ENCODE assay signal across 21 mouse cellular contexts in genomic region chr5:5296773-5297172, GRCm38 (mm10).
DNase-seq lines count a peak whose midpoint lies in the region; ATAC-seq and TF ChIP-seq lines count a peak whose summit lies in the region.
"Had no signal": no experiment of that assay in that cellular context is flagged by ENCODE, and none has a peak within 500 bp of the region (broad histone marks: within the 10 kb centered on the region; RNA-seq: fewer than 3 reads in every experiment).

No protein-coding gene starts in this region.

- no peaks in the 10 kb centered on the region for H3K4me1 ChIP-seq in hindbrain, postnatal 0 days (ENCODE audit: insufficient read depth, low read length)
- H3K4me1 ChIP-seq in hindbrain, embryonic 16.5 days (ENCODE audit: control insufficient read depth, insufficient read depth, low read depth, low read length): no peaks in the 10 kb centered on the region; the same call in 1 of the 2 replicates
- peaks cover 17% of the 10 kb centered on the region for H3K4me1 ChIP-seq in lung, adult 2 months (ENCODE audit: control insufficient read depth, insufficient read depth, low read length)
- peaks cover 2 to 8% of the 10 kb centered on the region in 2 experiments; a peak in 2 of 4 replicates for H3K4me1 ChIP-seq in CH12.LX (ENCODE audit: control insufficient read depth in 1 of 2, insufficient read depth in 2 of 2)
- H3K4me1 ChIP-seq: embryonic facial prominence, embryonic 12.5 days; hindbrain, embryonic 12.5 days; neural tube, embryonic 15.5 days had no signal

- no peaks in the 10 kb centered on the region for H3K27me3 ChIP-seq in hindbrain, postnatal 0 days (ENCODE audit: insufficient read depth, low read length)
- H3K27me3 ChIP-seq in hindbrain, embryonic 16.5 days (replicated peaks; ENCODE audit: control insufficient read depth, insufficient read depth, low read length): no peaks in the 10 kb centered on the region
- no peaks in the 10 kb centered on the region for H3K27me3 ChIP-seq in CH12.LX (replicated peaks)
- H3K27me3 ChIP-seq: embryonic facial prominence, embryonic 12.5 days; hindbrain, embryonic 12.5 days; midbrain, embryonic 13.5 days; neural tube, embryonic 15.5 days had no signal

- TF ChIP-seq EP300 in CH12.LX (IDR thresholded peaks at IDR 0.05; ENCODE audit: low read length): no peak

- H3K9ac ChIP-seq in hindbrain, postnatal 0 days (replicated peaks; ENCODE audit: low read length): no peak overlapping the region
- H3K9ac ChIP-seq in hindbrain, embryonic 16.5 days (ENCODE audit: low read depth, low read length): no peak overlapping the region
- no peak overlapping the region for H3K9ac ChIP-seq in CH12.LX (ENCODE audit: insufficient read depth, low read depth)
- H3K9ac ChIP-seq: embryonic facial prominence, embryonic 12.5 days; hindbrain, embryonic 12.5 days; midbrain, embryonic 13.5 days; neural tube, embryonic 15.5 days had no signal

- TF ChIP-seq CTCF in hindbrain, postnatal 0 days (IDR thresholded peaks at IDR 0.05; ENCODE audit: low read depth): peak; percentile 44
- peak; percentile 7; the same call in 1 of the 2 replicates for TF ChIP-seq CTCF in lung, adult 2 months (IDR thresholded peaks at IDR 0.05; ENCODE audit: insufficient read depth, low read length)
- TF ChIP-seq CTCF in CH12.LX (conservative IDR thresholded peaks at IDR 0.05 in 1 of 2, IDR thresholded peaks at IDR 0.05 in 1 of 2; ENCODE audit: low read depth in 2 of 2, low read length in 2 of 2): peak in 1 of 2 experiments; percentile 47; a peak in 3 of 4 replicates

- H3K27ac ChIP-seq in hindbrain, postnatal 0 days: no peak overlapping the region
- H3K27ac ChIP-seq in hindbrain, embryonic 16.5 days (ENCODE audit: low read depth, low read length): no peak overlapping the region
- H3K27ac ChIP-seq in CH12.LX (ENCODE audit: insufficient read depth, low read depth): no peak overlapping the region
- H3K27ac ChIP-seq: embryonic facial prominence, embryonic 12.5 days; heart, embryonic 10.5 days; hindbrain, embryonic 12.5 days; midbrain, embryonic 13.5 days; neural tube, embryonic 15.5 days had no signal

- in situ Hi-C loops in CH12.LX (cut with MboI; ENCODE audit: low pct_ligation_motif_present, low pct_unique_long_range_greater_than_20kb, low sequenced_read_pairs): no loop called here

- no peaks in the 10 kb centered on the region for H3K36me3 ChIP-seq in hindbrain, postnatal 0 days (ENCODE audit: insufficient read depth, low read length)
- H3K36me3 ChIP-seq in hindbrain, embryonic 16.5 days (ENCODE audit: control insufficient read depth, insufficient read depth, low read length): no peaks in the 10 kb centered on the region
- no peaks in the 10 kb centered on the region for H3K36me3 ChIP-seq in CH12.LX (replicated peaks in 1 of 2; ENCODE audit: control insufficient read depth in 1 of 2, insufficient read depth in 1 of 2, low read length in 1 of 2)
- H3K36me3 ChIP-seq: heart, embryonic 10.5 days; hindbrain, embryonic 12.5 days; midbrain, embryonic 13.5 days; neural tube, embryonic 15.5 days had no signal

- TF ChIP-seq POLR2A in lung, adult 2 months (IDR thresholded peaks at IDR 0.05; ENCODE audit: borderline replicate concordance, extremely low read depth, low read depth, low read length): no peak
- no peak for TF ChIP-seq POLR2A in CH12.LX (IDR thresholded peaks at IDR 0.05; ENCODE audit: low read depth, low read length)

- ATAC-seq in hindbrain, postnatal 0 days: no peak
- ATAC-seq in hindbrain, embryonic 16.5 days: no peak
- ATAC-seq: forebrain, embryonic 14.5 days; midbrain, embryonic 13.5 days had no signal

- no peaks in the 10 kb centered on the region for H3K9me3 ChIP-seq in hindbrain, postnatal 0 days (ENCODE audit: low read length)
- H3K9me3 ChIP-seq in hindbrain, embryonic 16.5 days (ENCODE audit: control insufficient read depth, low read length): no peaks in the 10 kb centered on the region
- H3K9me3 ChIP-seq in CH12.LX (replicated peaks; ENCODE audit: low read length): no peaks in the 10 kb centered on the region
- H3K9me3 ChIP-seq: embryonic facial prominence, embryonic 12.5 days; heart, embryonic 10.5 days; hindbrain, embryonic 12.5 days; midbrain, embryonic 13.5 days; neural tube, embryonic 15.5 days had no signal

- TF ChIP-seq RAD21 in CH12.LX (IDR thresholded peaks at IDR 0.05; ENCODE audit: low read depth, low read length): peak; percentile 14

- peak; percentile 10 for DNase-seq in hindbrain, postnatal 0 days (ENCODE audit: low spot score)
- DNase-seq in lung, adult 2 months: no peak
- DNase-seq in lung, postnatal 36 days: no peak
- no peak for DNase-seq in CH12.LX (ENCODE audit: extremely low read depth)
- DNase-seq in lung, postnatal 10 days: peak; percentile 9
- no peak for DNase-seq in heart, adult 9 months (ENCODE audit: low spot score in 2 of 2)
- DNase-seq: adrenal gland, postnatal 14 days; B cell, adult 2 months; cerebellum, adult 9-11 months; gastrocnemius, postnatal 14 days; heart, postnatal 14 days; left cerebral cortex, postnatal 4 days; thymus, postnatal 4 days had no signal

- H3K4me3 ChIP-seq in hindbrain, postnatal 0 days (ENCODE audit: low read length): no peak overlapping the region
- H3K4me3 ChIP-seq in hindbrain, embryonic 16.5 days (ENCODE audit: low read length): no peak overlapping the region
- no peak overlapping the region for H3K4me3 ChIP-seq in lung, adult 2 months (replicated peaks; ENCODE audit: extremely low read depth, low read depth, low read length)
- no peak overlapping the region for H3K4me3 ChIP-seq in CH12.LX (replicated peaks in 1 of 3; ENCODE audit: low read depth in 2 of 3, low read length in 2 of 3, poor library complexity in 1 of 3)
- H3K4me3 ChIP-seq: embryonic facial prominence, embryonic 12.5 days; erythroblast, embryonic 14.5 days; heart, embryonic 10.5 days; hindbrain, embryonic 12.5 days; midbrain, embryonic 13.5 days; neural tube, embryonic 15.5 days had no signal

- no peaks in the 10 kb centered on the region for H3K79me2 ChIP-seq in CH12.LX (replicated peaks; ENCODE audit: control insufficient read depth, extremely low read depth, insufficient read depth, poor library complexity, severe bottlenecking)

- dilution Hi-C loops in CH12.LX (cut with MboI; ENCODE audit: extremely low pct_ligation_motif_present, extremely low pct_unique_long_range_greater_than_20kb, low sequenced_read_pairs): no loop called here

- H3K4me2 ChIP-seq in hindbrain, postnatal 0 days (ENCODE audit: low read depth, low read length): no peak overlapping the region
- H3K4me2 ChIP-seq in hindbrain, embryonic 16.5 days (ENCODE audit: low read length): no peak overlapping the region
- no peak overlapping the region for H3K4me2 ChIP-seq in CH12.LX (ENCODE audit: insufficient read depth, low read depth, poor library complexity, severe bottlenecking)
- H3K4me2 ChIP-seq: embryonic facial prominence, embryonic 12.5 days; hindbrain, embryonic 12.5 days; midbrain, embryonic 13.5 days; neural tube, embryonic 15.5 days had no signal

TF ChIP-seq in CH12.LX, 34 proteins besides CTCF, POLR2A, EP300 and RAD21:
- no peak for TF ChIP-seq IRF4 (IDR thresholded peaks at IDR 0.05; ENCODE audit: low read depth, low read length)
- no peak for TF ChIP-seq MAZ (IDR thresholded peaks at IDR 0.05; ENCODE audit: low read depth, low read length)
- peak; percentile 18; the same call in 1 of the 2 replicates for TF ChIP-seq SMC3 (IDR thresholded peaks at IDR 0.05; ENCODE audit: low read depth, low read length)
- no peak for TF ChIP-seq RCOR1 (conservative IDR thresholded peaks at IDR 0.05; ENCODE audit: low read depth, low read length)
- no peak for TF ChIP-seq USF1 (IDR thresholded peaks at IDR 0.05; ENCODE audit: low read depth, low read length)

Comparison
In these comparisons a context has a peak if more than half of its experiments do, and no peak if none do; other contexts are left out.
1. DNase-seq: peak in hindbrain, postnatal 0 days (single experiment) and lung, postnatal 10 days (single experiment); none in lung, adult 2 months (single experiment), lung, postnatal 36 days (single experiment), CH12.LX (single experiment) and heart, adult 9 months (0 of 2).